Comparison of ENCODE assay signal across 11 mouse cellular contexts in the genomic region with DNA sequence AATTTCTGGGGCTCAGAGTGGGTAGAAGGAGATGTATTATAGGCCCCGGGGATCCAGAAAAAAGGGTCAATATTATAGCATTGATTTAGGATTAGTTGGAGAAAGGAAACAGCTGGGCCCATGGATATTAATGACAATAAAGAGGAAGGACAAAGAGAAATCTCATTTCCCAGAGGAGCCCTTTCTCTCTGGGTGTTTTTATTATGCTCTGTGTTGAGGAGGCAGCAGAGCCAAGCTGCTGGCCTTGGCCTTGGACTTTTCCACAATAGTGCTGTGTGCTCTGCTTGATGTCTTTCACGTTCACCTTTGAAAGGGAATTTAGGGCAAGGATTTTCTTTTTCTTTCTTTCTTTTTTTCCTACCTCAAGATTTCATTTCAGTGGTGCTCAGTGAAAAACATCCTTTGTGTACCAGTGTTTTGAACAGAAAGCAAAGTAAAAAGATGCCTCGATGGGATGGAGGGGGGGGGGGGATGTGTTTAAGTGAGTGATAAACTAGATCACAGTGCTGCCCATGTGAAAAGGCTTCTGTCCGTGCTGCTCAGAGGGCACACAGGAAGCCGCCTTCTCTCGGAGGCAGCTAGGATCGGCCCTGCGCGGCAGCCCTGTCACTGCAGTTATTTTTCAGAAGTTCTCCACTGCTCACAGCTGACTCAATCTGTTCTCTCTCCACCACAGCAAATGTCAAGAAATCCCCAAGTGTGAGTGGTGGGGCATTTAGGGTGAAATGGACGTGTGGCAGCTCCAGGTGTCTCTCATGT.
DNase-seq lines count a peak whose midpoint lies in the region; ATAC-seq and TF ChIP-seq lines count a peak whose summit lies in the region.
"Had no signal": no experiment of that assay in that cellular context is flagged by ENCODE, and none has a peak within 500 bp of the region (broad histone marks: within the 10 kb centered on the region; RNA-seq: fewer than 3 reads in every experiment).

No protein-coding gene starts in this region.

- ATAC-seq in hindbrain, embryonic 15.5 days (ENCODE audit: low FRiP score, low read depth), result peak; percentile 73
- peak; percentile 83 for ATAC-seq in neural tube, embryonic 13.5 days (ENCODE audit: low read depth)

- H3K4me3 ChIP-seq in hindbrain, embryonic 15.5 days, result no peak overlapping the region
- H3K4me3 ChIP-seq in neural tube, embryonic 13.5 days, result no peak overlapping the region
- no peak overlapping the region for H3K4me3 ChIP-seq in lung, adult 2 months (replicated peaks; ENCODE audit: extremely low read depth, low read depth, low read length)
- H3K4me3 ChIP-seq: myocyte had no signal

- H3K9me3 ChIP-seq in hindbrain, embryonic 15.5 days, result no peaks in the 10 kb centered on the region
- H3K9me3 ChIP-seq in neural tube, embryonic 13.5 days, result no peaks in the 10 kb centered on the region

- TF ChIP-seq CTCF in lung, adult 2 months (IDR thresholded peaks at IDR 0.05; ENCODE audit: insufficient read depth, low read length), result no peak

- no peak overlapping the region for H3K9ac ChIP-seq in hindbrain, embryonic 15.5 days
- H3K9ac ChIP-seq in neural tube, embryonic 13.5 days, result peak overlapping the region; percentile 48
- H3K9ac ChIP-seq: liver, embryonic 14.5 days had no signal

- H3K4me1 ChIP-seq in hindbrain, embryonic 15.5 days (replicated peaks), result peaks cover 13% of the 10 kb centered on the region
- peaks cover 35% of the 10 kb centered on the region for H3K4me1 ChIP-seq in neural tube, embryonic 13.5 days (replicated peaks)
- H3K4me1 ChIP-seq in lung, adult 2 months (ENCODE audit: control insufficient read depth, insufficient read depth, low read length), result no peaks in the 10 kb centered on the region

- no peaks in the 10 kb centered on the region for H3K36me3 ChIP-seq in hindbrain, embryonic 15.5 days
- H3K36me3 ChIP-seq in neural tube, embryonic 13.5 days, result no peaks in the 10 kb centered on the region

- H3K27me3 ChIP-seq in hindbrain, embryonic 15.5 days, result no peaks in the 10 kb centered on the region
- no peaks in the 10 kb centered on the region for H3K27me3 ChIP-seq in neural tube, embryonic 13.5 days

- H3K4me2 ChIP-seq in hindbrain, embryonic 15.5 days, result 0 out of 2 replicates have a peak overlapping the region, but pooled peaks have one; percentile 3
- H3K4me2 ChIP-seq in neural tube, embryonic 13.5 days, result peak overlapping the region; percentile 27

- TF ChIP-seq POLR2A in lung, adult 2 months (IDR thresholded peaks at IDR 0.05; ENCODE audit: borderline replicate concordance, extremely low read depth, low read depth, low read length), result no peak

- H3K27ac ChIP-seq in hindbrain, embryonic 15.5 days (replicated peaks), result peak overlapping the region; percentile 34
- peak overlapping the region; percentile 91 for H3K27ac ChIP-seq in neural tube, embryonic 13.5 days (replicated peaks)
- H3K27ac ChIP-seq: kidney, postnatal 0 days; liver, embryonic 14.5 days had no signal

- peak; percentile 13 for DNase-seq in embryo, embryonic 10 days (ENCODE audit: low spot score)
- no peak for DNase-seq in embryo, embryonic 9.5 days (ENCODE audit: extremely low spot score)
- DNase-seq in embryo, embryonic 11 days, result peak; percentile 57
- no peak for DNase-seq in right cerebral cortex, postnatal 36 days (ENCODE audit: low spot score in 2 of 2)
- DNase-seq in frontal cortex, postnatal 10 days (ENCODE audit: low spot score in 2 of 2), result no peak
- DNase-seq in lung, adult 2 months, result no peak

- WGBS in hindbrain, embryonic 15.5 days, result 10% methylated on average over 10 of the region's 10 CpGs
- 7% methylated on average over 10 of the region's 10 CpGs for WGBS in neural tube, embryonic 13.5 days
- WGBS in lung, adult 2 months, result 46% methylated on average over 10 of the region's 10 CpGs

Comparison
In these comparisons a context has a peak if more than half of its experiments do, and no peak if none do; other contexts are left out.
1. DNase-seq: peak in embryo, embryonic 10 days (single experiment) and embryo, embryonic 11 days (single experiment); none in embryo, embryonic 9.5 days (single experiment), right cerebral cortex, postnatal 36 days (0 of 2), frontal cortex, postnatal 10 days (0 of 2) and lung, adult 2 months (single experiment).